Mouse (Mus musculus) limb, embryonic 15.5 days (tissue): Measurements from ENCODE around the gene Chd9. TPM values are rescaled to one million over a fixed set of nuclear protein-coding genes. Genes with fewer than 3 reads are reported as not detected.
"Not testable (repeated sequence)": the region's sequence is repeated elsewhere in the genome, so short reads cannot be mapped to it uniquely, and the experiment has no call there.

Source experiments
- ATAC-seq: fragments of 200-750 bp; cut with Nextera tagmentation; 2 replicates; pipeline ENCODE4 v1.8.0; 2017; ENCODE audit warnings: low read depth, moderate TSS enrichment; ENCODE audit not compliant: insufficient number of reproducible peaks, low FRiP score, low TSS enrichment
- H3K27ac ChIP-seq: fragments of 300-500 bp; sonication (generic); 2 replicates; pipeline ENCODE4 v1.5.1; 2015; ENCODE audit warnings: moderate library complexity, mild to moderate bottlenecking, inconsistent platforms
- H3K27me3 ChIP-seq: fragments of 300-500 bp; sonication (generic); 2 replicates; pipeline ENCODE4 v1.6.1; 2015; ENCODE audit warnings: inconsistent platforms
- H3K36me3 ChIP-seq: fragments of 300-500 bp; sonication (generic); 2 replicates; pipeline ENCODE4 v1.6.1; 2015; ENCODE audit warnings: inconsistent platforms
- H3K4me1 ChIP-seq: fragments of 300-500 bp; sonication (generic); 2 replicates; pipeline ENCODE4 v1.6.1; 2015; ENCODE audit warnings: inconsistent platforms
- H3K4me2 ChIP-seq: fragments of 300-500 bp; sonication (generic); 2 replicates; pipeline ENCODE4 v1.6.1; 2015; ENCODE audit warnings: mild to moderate bottlenecking, inconsistent platforms
- H3K4me3 ChIP-seq: fragments of 300-500 bp; sonication (generic); 2 replicates; pipeline ENCODE4 v1.5.1; 2015; ENCODE audit warnings: mild to moderate bottlenecking, inconsistent platforms
- H3K9ac ChIP-seq: fragments of 300-500 bp; sonication (generic); 2 replicates; pipeline ENCODE4 v1.6.1; 2015; ENCODE audit warnings: inconsistent platforms
- H3K9me3 ChIP-seq: fragments of 300-500 bp; sonication (generic); 2 replicates; pipeline ENCODE4 v1.6.1; 2016; ENCODE audit warnings: inconsistent platforms
- WGBS: fragments of 180-500 bp; shearing (Covaris S2); methylation state at CpG from one replicate; pipeline ENCODE4 v1.1.7; 2015; 5-methylcytosine and 5-hydroxymethylcytosine counted together
- polyA plus RNA-seq: library from polyadenylated mRNA; unstranded; fragments of >200 nt; fragmentation: Nextera tagmentation; extraction: Ambion mirVana; gene quantifications from 2 replicates; pipeline ENCODE4 v1.2.1, GENCODE M21; 2015

Gene Chd9
- polyA plus RNA-seq, 1 experiment from 2014 or later, result 128 TPM

DNA sequence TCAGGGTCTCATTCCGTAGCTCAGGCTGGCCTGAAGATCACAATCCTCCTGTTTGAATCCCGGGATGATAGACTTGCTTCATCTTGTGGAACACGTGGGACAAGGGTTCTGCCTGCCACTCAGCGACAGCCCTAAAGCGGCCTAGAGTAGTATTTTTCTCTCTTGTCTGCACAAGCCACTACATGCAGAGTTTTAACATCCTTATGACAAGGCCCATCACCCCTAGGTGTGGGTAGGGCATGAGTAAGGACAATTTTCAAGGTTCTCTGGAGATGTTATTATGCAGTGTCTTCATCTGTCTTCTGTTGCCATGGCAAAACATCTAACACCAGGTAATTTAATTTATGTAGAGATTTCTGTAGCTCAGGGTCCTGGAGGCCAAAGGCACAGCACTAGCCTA, 69.2 kb downstream of the Chd9 start:
- H3K4me2 ChIP-seq, result no peak overlapping the region
- H3K4me1 ChIP-seq, result peaks cover 9% of the 10 kb centered on the region
- no peak for ATAC-seq
- H3K4me3 ChIP-seq, result no peak overlapping the region
- no peaks in the 10 kb centered on the region for H3K9me3 ChIP-seq
- H3K9ac ChIP-seq, result no peak overlapping the region
- WGBS, result 64% methylated on average over 5 of the region's 5 CpGs
- H3K27me3 ChIP-seq, result no peaks in the 10 kb centered on the region
- H3K36me3 ChIP-seq, result peaks cover 7% of the 10 kb centered on the region; the same call in 1 of the 2 replicates
- no peak overlapping the region for H3K27ac ChIP-seq

DNA sequence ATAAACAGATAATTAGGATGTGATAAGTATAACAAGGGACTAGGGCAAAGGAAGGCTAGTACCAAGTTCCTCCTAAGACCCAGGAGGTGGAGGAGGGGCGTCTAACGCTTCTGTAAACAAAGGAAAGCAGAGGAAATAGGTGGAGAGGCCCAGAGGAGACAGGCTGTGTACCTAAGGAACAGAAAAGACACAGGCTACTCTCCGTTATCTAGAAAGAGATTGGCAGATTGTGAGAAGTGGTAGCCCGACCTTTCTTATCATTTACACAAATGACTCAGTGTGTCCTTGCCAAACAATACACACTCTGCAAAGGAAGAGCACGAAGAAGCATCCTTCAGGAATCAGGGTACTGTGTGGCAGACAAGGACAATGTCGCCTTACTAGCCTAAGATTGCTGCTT, 70.4 kb downstream of the Chd9 start:
- Histone ChIP-seq H3K9ac (no peak overlapping the region), H3K36me3 (no peaks in the 10 kb centered on the region), H3K27ac (no peak overlapping the region), H3K4me2 (no peak overlapping the region), H3K9me3 (no peaks in the 10 kb centered on the region), H3K4me1 (peaks cover 9% of the 10 kb centered on the region), H3K4me3 (no peak overlapping the region), H3K27me3 (no peaks in the 10 kb centered on the region)
- ATAC-seq, result no peak
- WGBS, result 49% methylated on average over 6 of the region's 6 CpGs

DNA sequence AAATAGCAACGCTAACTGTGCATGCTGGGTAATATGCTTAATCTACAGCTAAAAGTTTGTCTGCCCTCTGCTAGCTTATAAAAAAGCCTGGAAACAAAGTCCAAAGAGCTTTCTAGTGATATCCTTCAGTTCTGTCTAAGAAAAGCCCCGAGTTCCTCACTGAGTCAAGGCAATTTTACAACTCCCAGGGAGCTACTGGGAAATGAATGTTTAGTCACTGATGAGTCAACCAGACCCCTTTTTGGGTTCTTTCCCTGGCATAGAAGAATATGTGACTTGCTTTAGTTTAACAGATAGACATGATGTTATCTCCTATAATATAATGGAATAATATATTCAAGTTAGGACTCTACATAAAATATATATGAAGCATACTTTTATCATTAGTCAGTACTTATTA, 73.8 kb downstream of the Chd9 start:
- Histone ChIP-seq H3K9me3 (no peaks in the 10 kb centered on the region), H3K4me1 (no peaks in the 10 kb centered on the region), H3K4me2 (no peak overlapping the region), H3K36me3 (no peaks in the 10 kb centered on the region), H3K27ac (no peak overlapping the region), H3K9ac (no peak overlapping the region), H3K27me3 (no peaks in the 10 kb centered on the region), H3K4me3 (no peak overlapping the region)
- no peak for ATAC-seq
- WGBS, result 60% methylated on average over 2 of the region's 2 CpGs

- Histone ChIP-seq H3K4me1 (peaks cover 2% of the 10 kb centered on the region; the same call in 1 of the 2 replicates), H3K9me3 (no peaks in the 10 kb centered on the region), H3K36me3 (no peaks in the 10 kb centered on the region), H3K9ac (no peak overlapping the region), H3K4me3 (no peak overlapping the region), H3K4me2 (no peak overlapping the region), H3K27me3 (no peaks in the 10 kb centered on the region), H3K27ac (no peak overlapping the region)
- 82% methylated on average over 2 of the region's 2 CpGs for WGBS
- no peak for ATAC-seq
These were observed 76.1 kb downstream of the Chd9 start for GRCm38 (mm10) chr8:90904171-90904706.

GRCm38 (mm10) chr8:90906922-90907321, 78.8 kb downstream of the Chd9 start:
- no peak overlapping the region for H3K27ac ChIP-seq
- no peaks in the 10 kb centered on the region for H3K36me3 ChIP-seq
- no peaks in the 10 kb centered on the region for H3K9me3 ChIP-seq
- H3K27me3 ChIP-seq, result no peaks in the 10 kb centered on the region
- ATAC-seq, result no peak
- H3K4me2 ChIP-seq, result peak overlapping the region; percentile 87; the same call in 1 of the 2 replicates
- H3K4me3 ChIP-seq, result no peak overlapping the region
- H3K4me1 ChIP-seq, result peaks cover 6% of the 10 kb centered on the region; the same call in 1 of the 2 replicates
- H3K9ac ChIP-seq, result no peak overlapping the region
- WGBS, result 89% methylated on average over 4 of the region's 4 CpGs

GRCm38 (mm10) chr8:90907516-90907847, 79.3 kb downstream of the Chd9 start:
- peak overlapping the region; percentile 89 for H3K27ac ChIP-seq
- 21% methylated on average over 10 of the region's 10 CpGs for WGBS

GRCm38 (mm10) chr8:90907848-90908551, 79.8 kb downstream of the Chd9 start:
- Histone ChIP-seq H3K27ac (peak overlapping the region; percentile 89), H3K4me2 (peak overlapping the region; percentile 87), H3K9me3 (no peaks in the 10 kb centered on the region), H3K4me1 (peaks cover 6% of the 10 kb centered on the region; the same call in 1 of the 2 replicates), H3K36me3 (no peaks in the 10 kb centered on the region), H3K9ac (peak overlapping the region; percentile 76), H3K4me3 (peak overlapping the region; percentile 84), H3K27me3 (no peaks in the 10 kb centered on the region)
- under 1% methylated on average over 69 of the region's 89 CpGs for whole genome bisulfite sequencing
- peak; percentile 98 for ATAC-seq

More at GRCm38 (mm10) chr8:90907516-90907847, 79.3 kb downstream of the Chd9 start:
- no peak for ATAC-seq
- H3K4me1 ChIP-seq, result peaks cover 6% of the 10 kb centered on the region; the same call in 1 of the 2 replicates
- no peaks in the 10 kb centered on the region for H3K36me3 ChIP-seq
- H3K27me3 ChIP-seq, result no peaks in the 10 kb centered on the region
- peak overlapping the region; percentile 84 for H3K4me3 ChIP-seq
- H3K4me2 ChIP-seq, result peak overlapping the region; percentile 87
- H3K9ac ChIP-seq, result peak overlapping the region; percentile 76
- no peaks in the 10 kb centered on the region for H3K9me3 ChIP-seq

DNA sequence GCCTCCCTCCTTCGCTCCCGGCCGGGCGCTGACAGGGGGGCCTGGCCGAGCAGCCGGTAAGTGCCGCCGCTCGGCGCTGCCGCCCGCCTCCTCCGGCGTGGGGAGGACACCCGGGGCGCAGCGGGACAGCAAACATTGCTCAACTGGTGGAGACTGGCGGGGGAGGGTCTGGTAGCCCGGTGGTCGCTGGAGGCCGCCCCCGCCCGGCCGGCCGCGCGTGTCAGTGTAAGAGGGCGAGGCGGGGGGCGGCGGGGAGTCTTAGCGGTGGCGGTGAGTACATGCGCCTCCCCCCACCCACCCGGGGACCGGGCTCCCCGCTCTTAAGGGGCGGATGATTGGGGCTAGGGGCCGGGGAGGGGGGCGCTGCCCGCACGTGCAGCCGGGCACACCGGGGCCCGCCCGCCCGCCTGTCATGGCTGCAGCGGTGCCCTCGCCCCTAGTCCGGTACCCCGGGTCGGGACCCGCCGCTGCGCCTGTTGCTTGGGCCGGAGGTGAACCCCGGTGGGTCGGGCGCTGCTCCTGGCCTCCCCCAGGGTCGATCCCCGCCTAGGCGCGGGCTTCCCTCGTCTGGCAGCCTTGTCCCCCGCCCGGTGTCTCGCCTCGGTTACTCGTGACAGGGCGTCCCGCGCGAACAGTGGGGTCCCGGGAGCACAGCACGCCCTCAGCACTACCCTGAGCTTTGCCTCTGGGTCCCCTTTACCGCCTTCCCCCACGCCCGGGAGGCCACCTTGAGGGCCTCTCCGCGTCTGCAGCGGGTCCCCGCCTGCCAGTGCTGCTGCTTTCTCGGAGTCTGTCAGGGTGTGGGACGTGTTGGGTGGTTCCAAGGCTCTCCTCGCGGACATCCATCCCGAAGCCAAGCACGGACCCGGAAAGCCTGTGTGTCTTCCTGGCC, 80.7 kb downstream of the Chd9 start:
- Histone ChIP-seq H3K4me1 (peaks cover 6% of the 10 kb centered on the region; the same call in 1 of the 2 replicates), H3K27me3 (no peaks in the 10 kb centered on the region), H3K4me3 (peak overlapping the region; percentile 84), H3K9ac (peak overlapping the region; percentile 76), H3K36me3 (no peaks in the 10 kb centered on the region), H3K9me3 (no peaks in the 10 kb centered on the region), H3K27ac (peak overlapping the region; percentile 89), H3K4me2 (peak overlapping the region; percentile 87)
- WGBS, result under 1% methylated on average over 67 of the region's 89 CpGs
- peak; percentile 22; the same call in 1 of the 2 replicates for ATAC-seq

- 66% methylated on average over 3 of the region's 3 CpGs for WGBS
- ATAC-seq, result no peak
- H3K27me3 ChIP-seq, result no peaks in the 10 kb centered on the region
- H3K36me3 ChIP-seq, result peaks cover 5% of the 10 kb centered on the region; the same call in 1 of the 2 replicates
- no peaks in the 10 kb centered on the region for H3K9me3 ChIP-seq
- no peak overlapping the region for H3K9ac ChIP-seq
- H3K4me2 ChIP-seq, result no peak overlapping the region
- H3K4me3 ChIP-seq, result no peak overlapping the region
- H3K27ac ChIP-seq, result no peak overlapping the region
- H3K4me1 ChIP-seq, result no peaks in the 10 kb centered on the region
These were observed 95.2 kb downstream of the Chd9 start for GRCm38 (mm10) chr8:90923158-90923905.

GRCm38 (mm10) chr8:90928412-90928811, 100.3 kb downstream of the Chd9 start:
- Histone ChIP-seq H3K36me3 (peaks cover 6% of the 10 kb centered on the region; the same call in 1 of the 2 replicates), H3K27ac (no peak overlapping the region), H3K4me3 (no peak overlapping the region), H3K9ac (no peak overlapping the region), H3K9me3 (no peaks in the 10 kb centered on the region), H3K27me3 (no peaks in the 10 kb centered on the region), H3K4me1 (no peaks in the 10 kb centered on the region), H3K4me2 (no peak overlapping the region)
- ATAC-seq, result no peak
- 50% methylated on average over 1 of the region's 1 CpGs for WGBS

GRCm38 (mm10) chr8:90930125-90930524, 102.0 kb downstream of the Chd9 start:
- peaks cover 11% of the 10 kb centered on the region for H3K36me3 ChIP-seq
- not testable (repeated sequence) for H3K4me1 ChIP-seq, ATAC-seq, H3K4me3 ChIP-seq, H3K4me2 ChIP-seq, H3K9me3 ChIP-seq, H3K27me3 ChIP-seq, H3K9ac ChIP-seq, H3K27ac ChIP-seq
